Mouse (Mus musculus) CD4-positive, CD25-positive, alpha-beta regulatory T cell, adult 2 months (primary cell): ENCODE measurements around the gene Sv2c.

Source experiments
- DNase-seq: peaks from one replicate; pipeline ENCODE4 v3.0.0-alpha.2; 2012; ENCODE audit warnings: low read depth, low spot score

The Sv2c gene

DNA sequence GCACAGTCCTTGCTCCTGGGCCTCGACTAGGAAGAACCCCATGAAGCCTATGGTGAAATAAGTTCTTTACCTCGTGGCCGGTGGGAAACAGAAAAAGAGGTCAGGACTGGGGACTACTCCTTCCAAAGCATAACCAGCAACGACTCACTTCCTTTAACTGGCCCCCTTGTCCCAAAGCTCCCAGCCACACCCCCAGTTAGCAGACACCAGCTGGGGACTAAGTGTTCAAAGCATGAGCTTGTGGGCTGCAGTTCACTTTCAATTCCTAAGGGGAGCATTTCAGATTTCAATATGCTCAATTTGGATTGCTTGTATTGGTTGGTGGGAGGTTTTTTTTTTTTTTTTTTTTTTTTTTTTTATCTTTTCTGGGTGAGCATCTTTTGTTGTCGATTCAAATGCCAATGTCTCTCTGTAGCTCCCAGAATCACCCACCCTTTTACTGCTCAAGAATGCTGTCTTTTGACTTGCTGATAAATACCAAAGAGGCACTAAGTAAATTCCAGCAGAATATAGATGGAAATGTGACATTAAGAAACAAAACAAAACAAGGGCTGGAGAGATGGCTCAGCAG is 186.4 kb downstream of the Sv2c start:
- no peak for DNase-seq

DNA sequence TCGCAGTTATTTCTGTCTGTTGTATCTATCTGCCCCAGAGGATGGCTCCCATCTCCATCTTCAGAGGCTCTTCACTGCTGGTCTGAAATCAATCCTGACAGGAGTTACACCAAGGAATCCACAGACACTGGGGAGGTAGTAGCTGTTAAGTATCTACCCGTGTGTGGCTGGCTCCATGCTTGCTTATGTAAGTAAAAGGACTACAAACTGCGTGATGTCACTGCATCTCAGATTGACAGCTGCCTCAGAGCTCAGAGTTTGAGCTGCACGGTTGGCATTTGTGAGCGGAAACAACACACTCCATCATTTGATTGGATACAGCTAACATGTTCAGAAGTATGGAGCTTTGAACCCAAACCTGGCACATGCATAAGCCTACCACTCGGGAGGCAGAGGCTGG is 187.8 kb downstream of the Sv2c start:
- no peak for DNase-seq

DNA sequence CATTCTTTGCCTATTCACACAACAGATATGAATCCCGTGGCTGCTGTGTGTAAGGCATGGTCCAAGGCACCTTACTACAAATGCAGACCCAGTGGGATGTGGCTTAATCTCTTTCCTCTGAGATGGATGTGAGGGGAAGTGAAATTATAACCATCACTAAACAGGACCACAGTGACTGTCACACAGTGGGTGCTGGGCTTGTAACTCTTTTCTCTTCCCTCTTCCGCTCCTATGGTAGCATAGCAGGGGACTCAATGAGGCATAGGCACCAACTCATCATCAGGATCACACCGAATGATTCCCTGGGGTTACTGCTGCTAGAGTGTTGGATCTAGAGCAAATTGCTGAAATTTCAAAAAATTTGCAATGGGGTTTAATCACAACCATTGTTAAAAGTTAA is 188.5 kb downstream of the Sv2c start:
- no peak for DNase-seq

DNA sequence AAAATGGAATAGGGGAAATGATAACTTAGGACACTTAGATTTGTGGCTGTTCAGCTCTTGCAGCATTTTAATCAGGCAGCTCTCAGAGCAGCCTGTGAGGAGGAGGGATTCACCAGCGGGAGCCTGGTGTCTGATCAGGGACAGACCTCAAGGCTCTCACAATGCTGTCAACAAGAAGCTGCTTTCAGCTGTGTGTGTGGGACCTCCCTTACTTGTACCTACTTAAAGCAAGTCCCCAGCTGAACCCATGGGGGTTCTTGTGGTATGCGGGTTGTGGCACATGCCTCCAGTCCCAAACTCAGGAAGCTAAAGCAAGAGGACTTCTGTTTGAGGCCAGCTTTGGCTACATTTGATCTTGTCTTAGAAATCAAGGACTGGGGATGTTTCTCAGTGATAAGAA is 189.8 kb downstream of the Sv2c start:
- DNase-seq, result no peak

DNA sequence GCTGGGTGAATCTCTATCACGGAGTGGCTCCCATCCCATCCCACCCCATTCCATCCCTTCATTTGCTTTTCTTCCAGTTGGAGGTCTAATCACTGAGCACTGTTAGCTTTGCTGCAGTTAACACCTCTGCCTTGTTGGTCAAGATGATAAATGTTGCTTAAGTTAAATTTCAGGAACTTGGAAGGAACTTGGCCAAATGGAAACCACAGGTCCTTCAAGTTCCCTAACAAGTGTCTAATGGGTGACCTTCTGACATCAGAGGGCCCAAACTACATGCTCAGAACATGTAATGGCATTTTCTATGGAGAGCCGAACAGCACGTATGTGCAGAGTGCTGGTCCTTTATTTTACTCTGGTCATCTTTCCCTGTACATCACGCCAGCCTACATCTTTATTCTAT is 190.5 kb downstream of the Sv2c start:
- no peak for DNase-seq

DNA sequence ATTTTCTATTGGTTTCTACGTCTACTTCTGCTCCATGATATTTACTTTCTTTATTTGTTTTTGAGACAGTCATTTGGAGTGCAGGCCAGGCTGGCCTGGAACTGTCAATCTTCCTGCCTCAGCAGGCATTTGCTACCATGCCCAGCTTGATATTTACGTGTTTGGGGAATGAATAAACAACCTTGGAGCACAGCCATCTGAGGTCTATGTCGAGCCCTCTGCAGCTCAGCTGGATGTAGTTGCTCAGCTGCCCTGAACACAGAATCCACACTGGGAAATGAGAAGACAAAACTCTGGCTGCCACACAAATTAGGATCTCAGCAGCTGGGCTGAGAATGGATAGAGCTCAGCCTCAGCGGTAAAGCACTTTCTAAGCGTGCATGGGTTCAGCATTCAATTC is 191.6 kb downstream of the Sv2c start:
- no peak for DNase-seq

DNA sequence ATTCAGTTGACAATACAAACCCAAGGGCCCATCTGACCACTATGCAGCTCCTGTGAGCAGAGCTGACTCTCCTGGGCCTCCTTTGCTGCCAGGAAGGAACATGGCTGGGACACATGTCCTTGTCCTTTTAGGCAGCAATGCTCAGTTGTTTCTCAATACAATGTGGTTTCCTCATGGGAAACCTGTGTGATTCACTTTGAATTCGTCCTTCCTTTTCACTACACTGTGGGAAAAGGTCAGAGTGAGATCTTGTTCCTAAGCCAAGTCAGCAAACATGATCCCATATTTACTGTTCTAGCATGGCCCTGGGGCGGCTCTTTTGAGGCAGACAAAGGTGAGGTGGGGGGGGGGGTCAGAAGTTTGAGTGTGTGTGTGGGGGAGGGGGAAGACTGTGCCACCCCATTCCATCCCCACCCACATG is 208.2 kb downstream of the Sv2c start:
- DNase-seq, result no peak

DNA sequence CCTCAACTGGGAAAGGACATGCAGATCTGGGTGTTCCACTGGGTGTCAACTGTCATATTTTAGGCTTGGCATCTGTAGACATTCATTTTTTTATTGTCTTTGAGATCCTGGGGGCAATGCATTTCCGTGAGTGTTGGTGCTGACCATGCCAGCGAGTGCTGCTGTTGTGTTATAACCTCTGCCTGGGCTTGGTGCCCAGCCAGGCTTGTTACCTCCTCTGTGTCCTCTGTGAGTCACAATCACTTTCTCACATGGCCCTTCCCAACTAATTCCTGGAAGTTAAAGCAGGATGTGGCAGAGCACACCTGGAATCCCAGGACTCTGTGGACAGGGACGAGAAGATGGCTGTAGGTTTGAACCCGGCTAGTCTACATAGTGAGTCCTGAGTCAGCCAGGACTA is 209.8 kb downstream of the Sv2c start:
- no peak for DNase-seq

DNA sequence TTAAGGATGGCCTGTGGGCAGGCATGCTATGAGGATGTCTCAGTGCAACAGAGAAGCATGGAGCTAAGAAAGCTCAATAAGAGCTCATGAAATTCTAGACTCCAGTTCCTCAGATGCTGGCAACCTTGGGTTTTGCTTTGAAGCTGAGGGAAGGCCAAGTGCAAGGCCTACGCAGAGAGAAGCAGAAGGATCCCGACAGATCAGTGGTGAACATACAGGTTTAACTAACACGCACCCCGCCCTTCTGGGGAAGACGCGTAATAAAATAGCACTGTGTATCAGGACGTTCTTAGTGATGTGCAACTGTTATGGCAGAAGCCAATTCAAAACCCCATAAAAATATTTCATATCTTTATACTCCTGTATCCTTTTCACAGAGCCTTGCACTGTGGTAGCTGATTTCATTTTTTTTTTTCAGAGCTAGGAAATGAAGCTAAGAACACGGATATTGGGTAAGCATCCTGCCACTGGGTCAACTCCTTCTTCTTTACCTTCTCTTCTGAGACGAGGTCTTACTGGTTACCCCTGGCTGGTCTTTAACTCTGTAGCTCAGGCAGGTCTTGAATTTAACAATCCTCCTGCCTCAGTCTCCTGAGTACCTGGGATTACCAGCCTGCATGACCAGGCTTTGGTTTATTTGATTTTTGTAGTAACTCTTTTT is 213.6 kb downstream of the Sv2c start:
- DNase-seq, result no peak

DNA sequence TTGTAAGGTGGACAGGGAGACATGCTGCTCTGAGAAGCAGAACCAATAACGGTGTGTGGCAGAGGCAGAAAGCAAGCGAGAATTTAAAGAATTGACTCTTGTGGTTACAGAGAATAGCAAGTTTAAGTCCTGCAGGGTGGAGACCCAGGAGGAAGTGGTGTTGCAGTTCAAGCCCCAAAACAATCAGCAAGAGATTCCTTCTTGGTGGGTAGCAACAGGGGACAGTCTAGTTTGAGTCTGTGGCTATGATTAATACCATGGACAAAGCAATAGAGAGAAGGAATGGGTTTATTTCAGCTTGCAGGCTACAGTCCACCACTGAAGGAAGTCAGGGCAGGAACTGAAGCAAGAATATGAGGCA is 219.4 kb downstream of the Sv2c start:
- DNase-seq, result no peak

DNA sequence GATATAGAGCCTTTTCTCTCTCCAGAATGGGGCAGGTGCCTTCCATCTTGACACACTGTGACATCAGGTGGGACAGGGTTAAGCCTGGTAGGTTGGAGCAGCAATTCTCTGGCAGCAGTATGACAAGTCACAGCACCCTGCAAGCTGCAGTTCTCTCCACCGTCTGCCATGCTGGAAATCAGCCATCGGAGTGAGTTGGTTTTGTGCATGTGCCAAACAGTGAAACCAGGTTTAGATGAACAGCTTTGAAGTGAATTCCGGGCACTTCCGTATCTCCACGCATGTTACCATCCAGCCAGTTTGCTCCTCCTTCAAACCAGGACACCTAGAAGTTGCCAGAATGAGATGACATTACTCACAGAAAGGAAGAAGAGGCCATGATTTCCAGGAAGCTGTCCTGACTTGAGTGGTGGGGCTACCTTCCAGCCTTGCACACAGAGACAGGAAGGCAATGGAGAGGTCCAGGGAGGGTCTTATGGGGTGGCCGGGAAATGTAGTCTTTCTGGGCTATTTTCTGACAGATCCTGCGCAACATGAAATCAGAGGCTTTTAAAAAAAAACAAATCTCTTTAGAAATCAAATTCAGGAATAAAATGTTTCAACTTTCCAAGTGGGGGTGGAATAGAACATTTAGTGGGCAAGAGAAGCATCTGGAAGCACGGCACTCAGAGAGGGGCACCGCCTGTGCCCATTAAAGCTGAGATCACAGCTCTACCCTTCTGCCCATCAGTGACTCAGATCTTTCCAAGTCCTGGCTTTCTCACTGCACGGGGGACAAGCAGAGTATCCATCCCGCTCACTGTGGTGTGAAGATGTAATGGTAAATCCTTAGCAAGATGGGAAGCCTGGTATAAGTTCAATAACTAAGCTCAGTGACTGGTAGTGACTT is 220.0 kb downstream of the Sv2c start:
- DNase-seq, result no peak

DNA sequence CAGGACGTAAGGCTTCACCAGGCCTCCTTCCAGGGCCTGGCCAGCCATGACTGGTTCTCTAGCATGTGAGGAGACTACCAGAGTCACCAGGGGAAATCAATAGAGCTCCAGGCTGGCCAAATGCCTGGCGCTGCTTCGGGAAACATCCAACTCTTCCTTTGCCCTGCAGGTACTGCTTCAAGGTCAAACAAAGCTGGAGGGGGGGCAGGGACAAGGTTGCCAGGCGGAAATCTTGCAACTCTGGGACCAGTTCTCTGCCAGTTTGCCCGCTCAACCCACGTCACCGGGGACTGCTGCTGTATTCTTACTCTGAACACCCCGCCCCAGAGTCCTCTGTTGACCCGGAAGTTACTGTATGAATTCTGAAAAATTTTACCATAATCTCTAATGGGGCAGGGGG is 222.1 kb downstream of the Sv2c start:
- DNase-seq, result no peak

DNA sequence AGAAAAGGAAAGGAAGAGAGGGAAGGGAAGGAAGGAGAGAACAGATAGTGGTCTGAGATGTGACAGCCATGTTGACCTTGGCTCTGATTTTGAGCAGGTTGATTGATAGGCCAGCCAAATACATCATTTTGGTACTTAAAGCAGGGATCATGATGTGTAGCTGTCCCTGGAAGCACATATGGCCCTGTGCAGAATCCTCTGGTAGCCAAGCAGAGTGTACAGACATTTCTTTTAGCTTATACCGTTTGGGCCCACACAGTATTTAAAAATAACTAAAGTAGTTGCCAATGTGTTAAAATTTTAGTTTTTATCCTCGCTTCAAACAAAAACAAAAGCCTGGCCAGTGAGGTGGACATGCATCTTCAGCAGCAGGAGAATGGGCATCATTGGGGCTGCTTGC is 223.1 kb downstream of the Sv2c start:
- no peak for DNase-seq
